Mouse (Mus musculus) right cerebral cortex, postnatal 4 days (tissue): ENCODE data around the gene Nr1d2.
"Not testable (repeated sequence)": the region's sequence is repeated elsewhere in the genome, so short reads cannot be mapped to it uniquely, and the experiment has no call there.

Experiments used
- DNase-seq: peaks from one replicate; pipeline ENCODE4 v3.0.0-alpha.2; 2022

Gene Nr1d2

DNA sequence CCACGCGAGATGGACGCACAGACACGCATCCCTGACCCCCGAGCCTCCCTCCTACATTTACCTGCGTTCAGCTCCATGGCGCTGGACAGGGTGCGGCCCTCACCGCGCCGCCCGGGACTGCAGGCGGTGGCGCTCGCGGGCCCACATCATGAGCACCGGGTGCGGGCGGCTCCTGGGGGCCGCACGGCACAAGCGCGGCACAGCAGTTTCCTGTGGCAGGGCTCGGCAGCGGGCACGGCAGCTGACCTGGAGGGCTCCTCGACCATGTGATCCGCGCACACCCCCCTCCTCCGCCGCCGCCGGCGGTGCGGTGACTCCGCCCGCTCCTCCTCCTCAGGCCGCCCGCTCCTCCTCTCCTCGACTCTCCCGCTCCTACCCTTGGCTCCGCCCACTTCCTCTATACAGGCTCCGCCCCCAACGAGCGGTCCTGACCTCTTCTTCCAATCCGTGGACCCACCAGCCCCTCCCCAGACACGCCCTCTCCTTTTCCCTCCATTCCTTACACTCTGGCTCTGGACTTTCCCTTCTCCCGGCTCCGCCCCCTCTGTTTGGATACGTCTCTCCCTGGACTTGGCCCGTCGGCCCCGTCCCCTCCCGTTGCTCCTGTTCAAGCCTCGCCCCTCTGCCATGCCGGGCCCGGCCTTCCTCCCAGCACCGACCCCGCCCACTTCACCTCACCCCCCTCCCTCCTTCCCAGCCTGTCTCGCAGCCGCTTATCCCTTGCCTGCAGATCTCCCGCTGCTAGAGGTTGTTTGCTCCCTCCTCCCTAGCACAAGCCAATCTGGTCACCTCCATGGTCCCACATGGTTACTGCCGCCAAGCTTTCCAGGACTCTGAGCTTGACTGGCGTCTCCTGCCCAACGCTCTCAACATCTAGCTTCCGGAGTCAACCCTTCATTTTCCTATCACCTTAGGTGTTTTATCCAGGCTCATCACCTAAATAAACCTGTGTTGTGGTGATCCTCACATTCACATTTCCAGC is at the start of gene Nr1d2:
Nr1d2 (minus strand) TSS at position 378 of the 982 bp plus-strand sequence.
- peak; percentile 90 for DNase-seq

DNA sequence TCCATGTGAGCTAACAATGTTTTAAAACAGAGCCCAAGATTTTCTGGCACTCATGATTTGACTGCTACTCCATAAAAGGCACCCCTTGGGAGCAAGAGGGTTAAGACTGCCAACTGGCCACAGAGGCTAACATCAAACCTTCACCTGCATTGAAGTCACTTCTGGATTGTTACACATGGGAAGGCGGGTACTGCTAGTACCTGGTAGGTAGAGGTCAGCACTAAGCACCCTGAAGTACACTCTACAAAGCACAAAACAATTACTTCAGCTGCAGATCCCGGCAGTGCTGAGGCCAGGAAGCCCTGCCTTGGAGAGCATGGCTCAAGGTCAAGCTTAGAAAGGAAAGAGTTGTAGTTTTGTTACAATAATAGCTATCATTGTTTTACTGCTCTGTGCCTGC is 48.5 kb upstream of the Nr1d2 start:
- no peak for DNase-seq

DNA sequence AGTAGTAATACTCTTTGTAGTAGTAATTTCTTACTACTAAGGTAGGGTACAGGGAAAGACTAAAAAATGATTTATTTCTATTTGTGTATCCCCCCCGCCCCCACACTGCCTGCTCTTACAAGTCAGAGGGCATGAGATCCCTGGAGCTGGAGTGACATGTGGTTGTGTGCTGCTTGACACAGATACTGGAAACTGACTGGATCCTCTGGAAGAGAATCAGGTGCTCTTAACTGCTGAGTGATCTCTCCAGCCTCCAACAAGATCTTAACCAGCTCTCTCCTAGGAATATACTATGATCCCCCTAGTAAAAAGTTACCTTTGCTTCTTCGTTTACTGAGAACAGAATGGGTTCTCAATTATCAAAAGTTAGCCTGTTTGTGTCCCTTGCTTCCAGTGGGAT is 47.5 kb upstream of the Nr1d2 start:
- DNase-seq: no peak

- no peak for DNase-seq
These were observed 46.5 kb upstream of the Nr1d2 start for GRCm38 (mm10) chr14:18285476-18285875.

DNA sequence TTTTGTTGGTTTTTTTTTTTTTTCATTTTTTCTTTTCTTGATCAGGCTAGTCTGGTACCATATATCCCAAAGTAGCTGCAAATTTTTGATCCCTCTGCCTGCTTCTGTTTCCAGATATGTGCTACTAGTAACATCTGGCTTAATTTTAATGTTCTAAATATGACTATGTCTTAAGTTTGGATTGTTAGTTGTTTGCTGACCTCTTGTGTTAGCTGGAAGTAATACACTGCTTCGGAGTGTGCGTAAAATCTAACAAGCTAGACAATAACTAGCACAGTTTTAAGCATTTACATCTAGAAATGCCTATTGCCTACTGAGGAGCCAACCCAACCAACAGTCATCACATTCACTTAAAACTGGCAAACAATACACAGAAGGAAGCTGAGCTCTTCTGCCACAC is 45.7 kb upstream of the Nr1d2 start:
- DNase-seq: no peak

- DNase-seq: no peak
These were observed 41.4 kb upstream of the Nr1d2 start for GRCm38 (mm10) chr14:18280375-18280774.

DNA sequence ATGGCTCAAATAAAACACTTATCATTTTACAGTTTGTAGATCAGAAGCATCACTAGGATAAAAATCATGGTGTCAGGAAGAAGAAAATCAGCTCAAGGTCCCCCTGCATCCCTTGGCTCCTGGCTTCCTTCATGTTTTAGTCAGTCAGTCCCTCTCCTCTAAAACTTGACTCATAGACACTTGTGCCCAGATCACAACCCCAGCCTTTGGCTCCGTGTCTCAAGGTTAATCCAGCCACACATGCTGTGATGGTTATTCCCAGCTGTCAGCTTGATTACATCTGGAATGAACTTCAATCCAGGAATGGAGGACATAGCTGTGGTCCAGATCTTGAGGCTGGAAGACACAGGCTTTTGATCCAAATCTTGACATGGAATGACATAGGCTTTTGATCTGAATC is 35.6 kb upstream of the Nr1d2 start:
- DNase-seq: no peak

DNA sequence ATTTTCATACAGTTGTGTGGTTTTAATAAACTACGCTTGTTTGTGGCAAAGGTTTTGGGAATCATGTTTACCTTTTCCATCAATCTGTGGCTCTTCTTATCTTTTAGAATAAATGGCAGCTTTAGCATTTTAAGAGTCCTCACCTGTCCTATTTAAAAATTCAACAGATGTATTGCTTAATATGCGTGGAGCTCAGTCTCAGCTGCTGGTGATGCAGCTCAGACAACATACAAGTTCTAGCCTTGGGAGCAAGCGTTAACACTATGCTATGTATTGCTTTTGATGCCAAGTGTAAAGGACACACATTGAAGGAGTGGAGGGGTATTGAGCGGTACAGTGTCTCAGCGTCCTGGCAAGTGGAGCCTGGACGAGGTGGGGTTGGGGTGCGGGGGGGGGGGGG is 32.7 kb upstream of the Nr1d2 start:
- no peak for DNase-seq

DNA sequence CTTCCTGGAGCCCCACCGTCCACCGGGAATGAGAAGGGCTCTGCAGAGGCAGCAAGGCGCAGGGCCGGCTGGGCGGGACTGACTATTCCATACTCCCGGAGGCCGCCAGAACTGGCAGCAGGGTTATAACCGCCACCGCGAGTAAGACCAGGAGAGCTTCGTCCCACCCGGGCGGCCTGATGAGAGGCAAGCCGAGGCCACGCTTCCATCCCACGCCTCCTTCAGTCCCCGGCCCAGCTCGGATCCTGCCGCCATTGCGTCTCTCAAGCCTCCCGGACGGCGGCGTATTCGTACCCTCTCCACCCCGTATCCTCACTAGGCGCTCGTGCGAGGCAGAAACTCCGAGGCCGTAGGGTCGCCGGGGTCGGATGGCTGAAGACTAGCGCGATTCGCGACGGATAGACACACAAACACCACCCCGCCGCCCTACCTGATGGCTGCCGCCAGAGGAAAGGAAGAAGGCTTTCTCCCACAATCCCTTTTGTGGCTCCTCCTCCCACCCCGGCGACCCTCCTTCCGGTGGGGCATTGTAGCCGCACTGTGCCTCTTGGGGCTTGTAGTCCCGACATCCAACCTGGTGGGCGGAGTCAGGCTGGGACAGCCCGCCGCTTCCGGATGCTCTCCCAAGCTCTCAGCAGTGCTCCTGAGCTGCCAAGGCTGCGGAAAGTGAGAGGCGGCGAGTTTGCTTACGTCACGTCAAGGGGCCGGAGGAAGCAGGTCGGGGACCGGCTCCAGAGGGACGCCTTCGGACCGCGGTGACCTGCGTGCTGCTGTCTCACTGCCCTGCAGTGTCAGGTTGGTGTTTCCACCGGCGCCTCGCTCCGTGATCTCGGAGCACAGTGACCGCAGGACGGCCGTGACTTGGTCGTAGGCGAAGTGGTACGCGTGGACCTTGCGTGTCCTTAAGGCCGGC is 31.9 kb upstream of the Nr1d2 start, which contains the start of the genes Nkiras1 and Rpl15:
Nkiras1 (plus strand) TSS at position 608 of the 913 bp plus-strand sequence.
Rpl15 (minus strand) TSS at position 863 of the 913 bp plus-strand sequence.
- DNase-seq: peak; percentile 96

DNA sequence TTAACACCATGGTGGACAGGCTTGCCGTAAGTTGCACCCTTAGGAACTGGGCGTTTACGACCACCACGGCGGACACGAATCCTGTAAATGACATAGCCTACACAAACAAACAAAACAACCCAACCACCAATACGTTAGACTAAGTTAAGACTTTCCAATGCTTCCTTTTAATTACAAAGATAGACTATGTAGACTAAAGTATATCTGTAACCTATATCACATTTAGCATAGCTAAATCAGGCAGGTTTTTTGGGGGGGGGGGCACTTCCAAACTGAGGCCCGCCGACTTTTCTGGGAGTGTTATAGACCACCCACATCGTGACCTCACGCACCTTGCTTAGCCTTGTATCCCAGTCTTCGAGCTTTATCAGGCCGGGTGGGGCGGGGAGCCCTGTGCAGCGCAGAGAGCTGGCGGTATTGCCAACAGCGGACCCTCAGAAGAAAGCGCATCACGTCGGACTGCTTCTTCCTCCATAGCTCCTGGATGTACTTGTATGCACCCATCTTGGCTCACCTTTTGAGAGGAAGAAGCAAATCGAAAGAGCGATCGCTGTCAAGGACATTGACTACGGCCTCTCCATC is 31.1 kb upstream of the Nr1d2 start:
- not testable (repeated sequence) for DNase-seq

- peak; percentile 61 for DNase-seq
These were observed 24.5 kb upstream of the Nr1d2 start for GRCm38 (mm10) chr14:18263427-18263826.

DNA sequence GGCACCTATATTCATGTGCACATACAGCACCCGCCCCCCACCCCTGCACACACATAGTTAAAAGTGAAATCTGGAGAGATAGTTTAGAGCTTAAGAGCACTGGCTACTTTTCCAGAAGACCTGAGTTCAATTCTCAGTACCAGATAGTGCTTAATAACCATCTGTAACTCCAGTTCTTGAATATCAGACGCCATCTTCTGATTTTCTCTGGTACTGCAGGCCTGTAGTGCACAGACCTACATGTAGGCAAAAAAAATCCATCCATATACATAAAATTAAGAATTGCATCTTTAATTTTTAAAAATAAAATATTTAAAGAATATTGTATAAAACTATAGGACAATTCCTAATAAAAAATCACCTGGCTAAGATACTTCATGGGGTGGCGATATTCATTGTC is 22.3 kb upstream of the Nr1d2 start:
- no peak for DNase-seq

GRCm38 (mm10) chr14:18242638-18243130 is 3.8 kb upstream of the Nr1d2 start:
- DNase-seq: no peak

GRCm38 (mm10) chr14:18241786-18242185 is 2.9 kb upstream of the Nr1d2 start:
- DNase-seq: no peak

DNA sequence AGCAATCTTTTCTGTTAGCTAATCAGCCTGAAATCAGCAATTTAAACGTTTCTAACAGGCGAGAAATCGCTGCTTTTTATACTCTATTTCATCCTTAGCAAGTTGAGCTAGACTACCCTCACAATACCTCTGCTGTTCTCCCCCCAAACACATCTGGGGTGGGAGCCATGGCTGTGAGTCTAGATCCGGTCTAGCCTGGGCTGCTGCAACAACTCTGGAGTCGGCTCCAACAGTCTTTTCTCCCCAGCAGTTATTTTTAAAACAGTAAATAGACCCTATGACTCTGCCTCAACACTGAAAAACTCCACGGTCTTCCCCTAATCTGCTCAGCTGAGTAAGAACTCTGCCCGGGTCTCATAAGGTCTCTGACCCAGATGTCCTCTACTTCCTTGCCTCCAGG is 1.2 kb upstream of the Nr1d2 start:
- no peak for DNase-seq

DNA sequence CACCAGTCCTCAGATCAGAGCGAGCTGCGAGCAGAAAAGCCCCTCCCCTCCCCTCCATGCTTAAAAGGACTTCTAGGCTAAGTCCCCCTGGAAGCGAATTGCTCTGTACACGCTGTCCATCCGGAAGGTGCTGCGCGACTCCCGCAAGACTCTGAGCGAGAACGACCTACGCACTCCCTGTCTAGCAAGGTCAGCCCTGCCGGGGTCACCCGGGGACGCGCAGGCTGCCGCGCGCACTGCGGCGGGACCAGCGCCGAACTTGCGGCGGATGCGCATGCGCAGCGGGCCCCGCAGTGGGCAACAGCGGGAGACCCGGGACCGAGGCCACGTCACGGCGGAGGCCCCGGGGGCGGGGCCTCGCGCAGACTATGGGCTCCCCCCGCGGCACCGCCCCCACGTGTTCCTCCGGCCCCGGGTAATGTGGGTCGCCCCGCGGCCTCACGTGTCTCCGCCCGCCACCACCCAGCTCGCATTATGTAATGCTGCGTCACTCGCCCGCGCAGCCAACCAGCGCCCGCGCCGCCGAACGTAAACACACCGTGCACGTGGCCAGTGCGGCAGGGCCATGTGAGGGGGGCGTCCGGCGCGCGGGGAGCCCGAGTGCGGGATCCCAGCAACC is 687 bp downstream of the Nr1d2 start:
- DNase-seq: peak; percentile 96

DNA sequence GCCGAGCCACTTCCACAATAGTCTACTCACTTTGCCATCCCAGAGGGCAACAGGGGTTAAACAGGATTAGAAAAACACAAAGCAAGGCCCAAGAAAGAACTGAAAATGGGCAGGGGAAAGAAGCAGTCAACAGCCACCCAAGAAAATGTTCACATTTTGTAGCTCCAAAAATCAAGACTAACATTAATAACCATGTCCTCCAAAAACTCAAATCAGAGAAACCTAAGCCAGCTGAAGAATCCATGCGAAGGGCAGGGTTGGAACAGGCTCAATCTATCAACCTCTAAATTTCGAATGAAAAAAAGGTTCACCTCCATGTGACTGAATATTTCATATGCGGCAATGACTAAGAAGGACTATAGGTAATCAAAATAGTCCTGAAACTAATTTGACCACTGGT is 1.5 kb downstream of the Nr1d2 start:
- no peak for DNase-seq

DNA sequence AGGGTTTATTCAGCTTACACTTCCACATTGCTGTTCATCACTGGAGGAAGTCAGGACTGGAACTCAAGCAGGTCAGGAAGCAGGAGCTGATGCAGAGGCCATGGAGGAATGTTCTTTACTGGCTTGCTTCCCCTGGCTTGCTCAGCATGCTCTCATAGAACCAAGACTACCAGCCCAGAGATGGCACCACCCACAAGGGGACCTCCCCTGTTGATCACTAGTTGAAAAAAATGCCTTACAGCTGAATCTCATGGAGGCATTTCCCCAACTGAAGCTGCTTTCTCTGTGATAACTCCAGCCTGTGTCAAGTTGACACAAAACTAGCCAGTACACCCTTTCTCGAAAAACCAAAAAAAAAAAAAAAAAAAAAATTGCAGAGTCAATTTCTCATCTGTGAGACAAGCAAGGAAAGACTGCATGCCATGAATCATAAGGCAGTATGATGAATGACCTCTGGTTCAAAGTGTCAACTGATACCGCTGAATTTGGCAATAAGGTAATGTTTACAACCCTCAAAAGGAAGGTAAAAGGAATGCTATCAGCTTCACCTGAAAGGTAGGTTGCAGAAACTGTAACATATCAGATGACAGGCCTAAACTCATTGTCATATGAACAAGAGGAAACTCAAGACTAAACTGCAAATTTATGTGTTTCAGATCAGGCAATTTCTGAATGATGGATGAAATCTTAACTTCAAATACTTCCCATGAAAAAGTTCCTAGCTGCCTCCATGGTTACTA is 2.3 kb downstream of the Nr1d2 start:
- DNase-seq: not testable (repeated sequence)

GRCm38 (mm10) chr14:18233981-18234960 is 4.7 kb downstream of the Nr1d2 start:
- DNase-seq: no peak

GRCm38 (mm10) chr14:18233076-18233475 is 5.9 kb downstream of the Nr1d2 start:
- DNase-seq: no peak
